Mouse (Mus musculus) kidney, adult 2 months (tissue): Measurements from ENCODE around the gene Cdkn1a. TPM values are rescaled to one million over a fixed set of nuclear protein-coding genes. Genes with fewer than 3 reads are reported as not detected.

Experiments
- DNase-seq: peaks from one replicate; pipeline ENCODE4 v3.0.0; 2021
- H3K27ac ChIP-seq: fragments of 200-500 bp; 2 replicates; pipeline ENCODE4 v1.5.1; 2012; ENCODE audit warnings: low read depth, low read length, control low read depth, inconsistent platforms; ENCODE audit not compliant: insufficient read depth
- H3K27me3 ChIP-seq: fragments of 200-500 bp; replicated peaks from 2 replicates; pipeline ENCODE4 v1.6.1; 2012; ENCODE audit warnings: mild to moderate bottlenecking, moderate library complexity, low read length, inconsistent platforms; ENCODE audit not compliant: control insufficient read depth, insufficient read depth
- H3K36me3 ChIP-seq: fragments of 200-500 bp; 2 replicates; pipeline ENCODE4 v1.6.1; 2012; ENCODE audit warnings: mild to moderate bottlenecking, moderate library complexity, low read length, inconsistent platforms; ENCODE audit not compliant: control insufficient read depth, insufficient read depth
- H3K4me1 ChIP-seq: fragments of 200-500 bp; 2 replicates; pipeline ENCODE4 v1.6.1; 2011; ENCODE audit warnings: low read length; ENCODE audit not compliant: control insufficient read depth, insufficient read depth
- H3K4me3 ChIP-seq: fragments of 200-500 bp; 2 replicates; pipeline ENCODE4 v1.5.1; 2011; ENCODE audit warnings: mild to moderate bottlenecking, low read depth, low read length, control low read depth; ENCODE audit not compliant: insufficient read depth
- CTCF ChIP-seq: fragments of 200-500 bp; conservative IDR thresholded peaks from 2 replicates; pipeline ENCODE4 v1.5.1; 2011; ENCODE audit warnings: low read depth, mild to moderate bottlenecking, control low read depth, low read length, moderate library complexity, mixed read lengths; ENCODE audit not compliant: insufficient read depth, insufficient read length
- POLR2A ChIP-seq: fragments of 200-500 bp; IDR thresholded peaks from one replicate; pipeline ENCODE4 v1.6.1; 2011; ENCODE audit warnings: low read depth, low read length, control low read depth
- WGBS: fragments of 180-500 bp; shearing (Covaris S2); methylation state at CpG from one replicate; pipeline ENCODE4 v1.1.7; 2018; 5-methylcytosine and 5-hydroxymethylcytosine counted together
- polyA plus RNA-seq: library from polyadenylated mRNA; depleted of rRNA; stranded (reverse); fragments of >200 nt; gene quantifications from 2 replicates; pipeline ENCODE4 v1.2.3, GENCODE M21; 2012

Cdkn1a gene
- polyA plus RNA-seq, 1 experiment: 13.7 TPM

- H3K4me3 ChIP-seq: no peak overlapping the region
- no peaks in the 10 kb centered on the region for H3K27me3 ChIP-seq
- H3K27ac ChIP-seq: no peak overlapping the region
- H3K36me3 ChIP-seq: no peaks in the 10 kb centered on the region
- TF ChIP-seq POLR2A (no peak), CTCF (no peak)
- H3K4me1 ChIP-seq: no peaks in the 10 kb centered on the region
- DNase-seq: peak; percentile 83
- 32% methylated on average over 7 of the region's 7 CpGs for WGBS
These were observed 36.9 kb upstream of the Cdkn1a start for GRCm38 (mm10) chr17:29053841-29054240.

- TF ChIP-seq POLR2A (no peak), CTCF (no peak)
These were observed 36.3 kb upstream of the Cdkn1a start for GRCm38 (mm10) chr17:29054429-29054828.

GRCm38 (mm10) chr17:29055586-29055985 lies 35.2 kb upstream of the Cdkn1a start:
- DNase-seq: no peak
- H3K4me1 ChIP-seq: no peaks in the 10 kb centered on the region
- no peak overlapping the region for H3K4me3 ChIP-seq
- TF ChIP-seq CTCF (no peak), POLR2A (no peak)
- H3K27ac ChIP-seq: no peak overlapping the region
- H3K36me3 ChIP-seq: no peaks in the 10 kb centered on the region
- H3K27me3 ChIP-seq: no peaks in the 10 kb centered on the region
- 66% methylated on average over 5 of the region's 5 CpGs for WGBS

More at GRCm38 (mm10) chr17:29054429-29054828, 36.3 kb upstream of the Cdkn1a start:
- Histone ChIP-seq H3K27ac (no peak overlapping the region), H3K27me3 (no peaks in the 10 kb centered on the region), H3K36me3 (no peaks in the 10 kb centered on the region), H3K4me3 (no peak overlapping the region), H3K4me1 (no peaks in the 10 kb centered on the region)
- WGBS: 73% methylated on average over 6 of the region's 6 CpGs
- no peak for DNase-seq

GRCm38 (mm10) chr17:29056207-29056606 lies 34.6 kb upstream of the Cdkn1a start:
- H3K27ac ChIP-seq: no peak overlapping the region
- H3K4me3 ChIP-seq: no peak overlapping the region
- H3K4me1 ChIP-seq: no peaks in the 10 kb centered on the region
- H3K27me3 ChIP-seq: no peaks in the 10 kb centered on the region
- H3K36me3 ChIP-seq: no peaks in the 10 kb centered on the region
- TF ChIP-seq POLR2A: no peak
- TF ChIP-seq CTCF: no peak
- DNase-seq: no peak
- WGBS: 45% methylated on average over 7 of the region's 7 CpGs

- no peak for TF ChIP-seq CTCF
- no peak for TF ChIP-seq POLR2A
- H3K4me3 ChIP-seq: no peak overlapping the region
- no peak overlapping the region for H3K27ac ChIP-seq
- DNase-seq: no peak
- no peaks in the 10 kb centered on the region for H3K4me1 ChIP-seq
- H3K36me3 ChIP-seq: no peaks in the 10 kb centered on the region
- 21% methylated on average over 8 of the region's 8 CpGs for WGBS
- no peaks in the 10 kb centered on the region for H3K27me3 ChIP-seq
These were observed 34.1 kb upstream of the Cdkn1a start for GRCm38 (mm10) chr17:29056699-29057151.

- Histone ChIP-seq H3K4me1 (no peaks in the 10 kb centered on the region), H3K4me3 (no peak overlapping the region), H3K27ac (no peak overlapping the region), H3K36me3 (no peaks in the 10 kb centered on the region), H3K27me3 (no peaks in the 10 kb centered on the region)
- DNase-seq: no peak
- TF ChIP-seq POLR2A: no peak
- TF ChIP-seq CTCF: no peak
- WGBS: 80% methylated on average over 11 of the region's 11 CpGs
These were observed 33.4 kb upstream of the Cdkn1a start for GRCm38 (mm10) chr17:29057361-29057890.

GRCm38 (mm10) chr17:29057961-29058360 lies 32.8 kb upstream of the Cdkn1a start:
- H3K4me1 ChIP-seq: no peaks in the 10 kb centered on the region
- no peaks in the 10 kb centered on the region for H3K27me3 ChIP-seq
- H3K27ac ChIP-seq: no peak overlapping the region
- no peaks in the 10 kb centered on the region for H3K36me3 ChIP-seq
- no peak for TF ChIP-seq POLR2A
- TF ChIP-seq CTCF: no peak
- 49% methylated on average over 10 of the region's 10 CpGs for whole genome bisulfite sequencing
- DNase-seq: peak; percentile 71
- H3K4me3 ChIP-seq: no peak overlapping the region
